Mouse (Mus musculus) erythroblast, embryonic 14.5 days (primary cell): ENCODE data around the gene Arhgap44. TPM values are rescaled to one million over a fixed set of nuclear protein-coding genes. Genes with fewer than 3 reads are reported as not detected.

ENCODE experiments used
- H3K27me3 ChIP-seq: 2 replicates; pipeline ENCODE4 v1.6.1; 2012; ENCODE audit warnings: inconsistent platforms; ENCODE audit not compliant: control insufficient read depth
- H3K36me3 ChIP-seq: 2 replicates; pipeline ENCODE4 v1.6.1; 2012; ENCODE audit warnings: mild to moderate bottlenecking, inconsistent platforms; ENCODE audit not compliant: control insufficient read depth
- H3K4me1 ChIP-seq: 2 replicates; pipeline ENCODE4 v1.6.1; 2012; ENCODE audit warnings: inconsistent platforms; ENCODE audit not compliant: control insufficient read depth
- H3K4me3 ChIP-seq: replicated peaks from 2 replicates; pipeline ENCODE3; 2012; ENCODE audit warnings: moderate library complexity, mild to moderate bottlenecking, inconsistent platforms
- H3K9me3 ChIP-seq: 2 replicates; pipeline ENCODE4 v1.6.1; 2012; ENCODE audit warnings: low read length, inconsistent platforms, mixed read lengths; ENCODE audit not compliant: control insufficient read depth
- GATA1 ChIP-seq: IDR thresholded peaks from 2 replicates; pipeline ENCODE4 v1.6.1; 2012; ENCODE audit warnings: low read length, inconsistent platforms, mixed read lengths
- TAL1 ChIP-seq: IDR thresholded peaks from 3 replicates; pipeline ENCODE4 v1.6.1; 2012; ENCODE audit warnings: low read length, inconsistent platforms, mixed read lengths
- polyA plus RNA-seq: library from polyadenylated mRNA; stranded (reverse); fragments of >175 nt; gene quantifications from 2 replicates; pipeline ENCODE4 v1.2.3, GENCODE M21; 2012

Gene Arhgap44
- polyA plus RNA-seq, 1 experiment: not detected

DNA sequence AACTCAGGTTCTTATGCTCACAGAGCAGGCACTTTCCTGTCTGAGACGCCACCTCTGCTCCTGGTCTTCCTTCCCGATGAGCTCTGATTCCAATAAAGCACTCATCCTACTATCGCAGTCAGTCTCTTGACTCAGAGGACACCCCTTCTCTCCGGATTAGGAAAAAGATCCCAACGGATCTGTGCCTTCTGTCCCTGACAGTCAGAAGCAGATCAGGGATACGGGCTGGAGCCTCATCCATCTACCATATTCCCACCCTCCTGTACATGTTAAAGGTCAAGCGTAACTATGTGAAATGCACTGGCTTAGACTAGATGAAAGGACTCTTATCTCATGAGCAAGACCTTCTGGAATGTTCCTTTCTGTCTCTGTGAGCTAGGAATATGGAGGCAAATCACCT lies 14.3 kb downstream of the Arhgap44 start:
- Histone ChIP-seq H3K4me3 (no peak overlapping the region), H3K27me3 (no peaks in the 10 kb centered on the region), H3K36me3 (no peaks in the 10 kb centered on the region), H3K4me1 (no peaks in the 10 kb centered on the region), H3K9me3 (no peaks in the 10 kb centered on the region)
- TF ChIP-seq GATA1: no peak
- no peak for TF ChIP-seq TAL1

DNA sequence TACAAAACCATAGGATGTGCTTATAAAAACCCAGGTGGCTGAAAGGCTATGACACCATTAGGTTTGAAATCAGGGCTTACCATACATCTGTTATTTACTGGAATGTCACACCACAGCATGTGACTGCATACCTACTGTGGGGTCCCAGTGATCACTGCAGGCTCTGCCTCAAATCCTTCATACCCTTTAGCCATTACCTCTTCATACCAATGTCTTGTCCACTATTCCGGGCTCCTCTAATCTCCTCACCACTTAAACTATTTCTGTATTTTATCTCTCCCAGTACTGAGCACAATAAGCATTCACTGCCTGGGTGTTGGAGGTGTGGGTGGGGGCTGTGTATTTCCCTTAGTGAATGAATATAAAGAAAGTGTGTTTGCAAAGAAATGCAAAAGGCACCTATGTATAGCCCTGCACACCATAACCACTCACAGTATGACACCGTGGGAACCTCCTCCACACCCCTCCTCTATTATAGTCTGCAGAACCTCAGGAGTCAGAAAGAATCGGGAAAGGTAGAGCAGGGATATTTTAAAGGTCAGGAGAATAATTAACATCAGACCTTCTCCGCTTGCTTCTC lies 19.8 kb downstream of the Arhgap44 start:
- Histone ChIP-seq H3K36me3 (no peaks in the 10 kb centered on the region), H3K9me3 (no peaks in the 10 kb centered on the region), H3K4me3 (no peak overlapping the region), H3K4me1 (no peaks in the 10 kb centered on the region), H3K27me3 (no peaks in the 10 kb centered on the region)
- TF ChIP-seq GATA1 (no peak), TAL1 (no peak)

DNA sequence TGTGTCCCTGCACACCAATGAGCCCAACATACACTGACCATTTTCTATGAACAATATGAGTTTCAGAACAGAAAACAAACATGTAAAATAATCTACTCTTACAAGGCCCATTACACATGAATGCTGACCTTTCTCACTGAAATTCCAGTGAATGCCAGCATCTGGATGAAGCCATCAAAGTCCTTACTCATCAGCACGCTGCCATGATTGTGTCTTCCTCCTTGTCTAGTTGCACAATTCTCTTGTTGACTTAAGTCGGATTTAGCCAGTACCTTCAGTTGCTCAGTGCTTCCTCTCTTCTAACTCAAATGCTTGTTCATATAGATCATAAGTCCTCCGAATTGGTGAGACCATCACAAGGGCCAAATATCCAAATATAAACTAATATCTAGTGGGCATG lies 23.7 kb downstream of the Arhgap44 start:
- no peaks in the 10 kb centered on the region for H3K4me1 ChIP-seq
- H3K9me3 ChIP-seq: no peaks in the 10 kb centered on the region
- H3K4me3 ChIP-seq: no peak overlapping the region
- no peaks in the 10 kb centered on the region for H3K36me3 ChIP-seq
- H3K27me3 ChIP-seq: no peaks in the 10 kb centered on the region
- TF ChIP-seq GATA1 (no peak), TAL1 (no peak)

- H3K36me3 ChIP-seq: no peaks in the 10 kb centered on the region
- no peaks in the 10 kb centered on the region for H3K27me3 ChIP-seq
- no peak overlapping the region for H3K4me3 ChIP-seq
- TF ChIP-seq TAL1: no peak
- no peak for TF ChIP-seq GATA1
- no peaks in the 10 kb centered on the region for H3K9me3 ChIP-seq
- H3K4me1 ChIP-seq: no peaks in the 10 kb centered on the region
Measured at GRCm38 (mm10) chr11:65137145-65137652, 25.6 kb downstream of the Arhgap44 start.

DNA sequence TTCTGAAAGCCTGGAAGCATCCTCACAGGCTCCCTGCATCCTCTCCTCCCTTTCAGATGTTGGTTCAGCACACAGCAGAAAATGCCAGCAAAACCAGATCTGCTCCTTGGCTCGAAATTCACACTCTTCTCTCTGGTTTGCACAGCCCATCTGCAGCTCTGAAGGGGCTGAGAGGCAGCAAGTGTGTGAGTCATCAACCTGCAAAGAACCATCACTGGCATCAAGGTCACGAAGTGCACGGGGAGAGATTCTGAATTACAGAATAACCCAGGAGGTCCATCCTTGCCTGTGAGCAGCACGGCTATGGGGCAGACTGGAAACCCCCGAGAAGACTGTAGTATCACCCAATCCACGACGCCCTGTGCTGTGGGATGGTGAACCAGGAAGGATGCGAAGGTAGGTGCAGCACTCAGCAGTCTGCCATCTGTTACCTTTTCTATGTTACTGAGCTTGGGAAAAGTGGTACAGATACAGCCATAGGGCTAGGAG lies 27.5 kb downstream of the Arhgap44 start:
- Histone ChIP-seq H3K4me3 (no peak overlapping the region), H3K4me1 (no peaks in the 10 kb centered on the region), H3K27me3 (no peaks in the 10 kb centered on the region), H3K36me3 (no peaks in the 10 kb centered on the region), H3K9me3 (peaks cover 2% of the 10 kb centered on the region; the same call in 1 of the 2 replicates)
- TF ChIP-seq TAL1 (no peak), GATA1 (no peak)

DNA sequence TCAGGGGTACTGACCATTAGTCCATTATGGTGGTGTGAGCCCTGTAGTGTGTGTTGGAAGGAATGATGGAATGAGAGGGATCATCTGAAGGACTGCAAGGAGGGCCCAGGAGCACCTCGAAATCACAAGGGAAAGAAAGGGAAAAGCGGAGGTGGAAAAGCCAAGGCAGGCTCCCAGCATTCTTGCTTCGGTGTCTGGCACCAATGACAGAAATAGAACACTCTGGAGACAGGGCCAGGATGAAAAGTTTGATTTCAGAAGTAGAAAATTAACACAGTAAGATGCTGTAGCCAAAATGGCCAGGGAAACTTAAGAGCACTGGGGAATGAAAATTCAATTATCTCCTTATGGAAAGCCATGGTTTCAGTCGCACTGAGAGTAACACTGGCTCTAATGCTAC lies 29.1 kb downstream of the Arhgap44 start:
- Histone ChIP-seq H3K9me3 (peaks cover 2% of the 10 kb centered on the region; the same call in 1 of the 2 replicates), H3K27me3 (no peaks in the 10 kb centered on the region), H3K4me1 (no peaks in the 10 kb centered on the region), H3K36me3 (no peaks in the 10 kb centered on the region), H3K4me3 (no peak overlapping the region)
- TF ChIP-seq GATA1 (no peak), TAL1 (no peak)

DNA sequence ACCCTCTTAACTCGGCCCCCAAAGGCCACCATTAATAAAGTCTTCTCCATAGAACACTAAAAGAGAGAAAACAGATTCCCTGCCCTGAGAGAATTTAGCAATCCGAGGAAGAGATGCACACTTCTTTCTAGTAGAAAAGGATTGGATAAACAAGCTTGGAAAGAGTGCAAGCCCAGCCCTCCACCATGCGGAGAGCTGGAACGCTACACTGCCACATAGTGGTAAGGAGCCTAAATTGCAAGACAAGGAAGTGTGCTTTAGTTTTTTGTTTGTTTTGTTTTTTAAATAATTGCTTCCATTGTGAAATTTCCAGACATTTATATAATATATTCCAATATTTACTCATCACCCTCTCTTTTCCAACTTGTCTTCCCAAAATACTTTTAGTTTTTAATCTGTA lies 33.7 kb downstream of the Arhgap44 start:
- no peak for TF ChIP-seq GATA1
- no peak for TF ChIP-seq TAL1
- Histone ChIP-seq H3K4me1 (no peaks in the 10 kb centered on the region), H3K27me3 (no peaks in the 10 kb centered on the region), H3K36me3 (no peaks in the 10 kb centered on the region), H3K9me3 (peaks cover 2% of the 10 kb centered on the region; the same call in 1 of the 2 replicates), H3K4me3 (no peak overlapping the region)

GRCm38 (mm10) chr11:65128666-65129065 lies 34.1 kb downstream of the Arhgap44 start:
- no peaks in the 10 kb centered on the region for H3K36me3 ChIP-seq
- no peak for TF ChIP-seq GATA1
- TF ChIP-seq TAL1: no peak
- no peaks in the 10 kb centered on the region for H3K4me1 ChIP-seq
- H3K4me3 ChIP-seq: no peak overlapping the region
- no peaks in the 10 kb centered on the region for H3K27me3 ChIP-seq
- H3K9me3 ChIP-seq: peaks cover 2% of the 10 kb centered on the region; the same call in 1 of the 2 replicates

DNA sequence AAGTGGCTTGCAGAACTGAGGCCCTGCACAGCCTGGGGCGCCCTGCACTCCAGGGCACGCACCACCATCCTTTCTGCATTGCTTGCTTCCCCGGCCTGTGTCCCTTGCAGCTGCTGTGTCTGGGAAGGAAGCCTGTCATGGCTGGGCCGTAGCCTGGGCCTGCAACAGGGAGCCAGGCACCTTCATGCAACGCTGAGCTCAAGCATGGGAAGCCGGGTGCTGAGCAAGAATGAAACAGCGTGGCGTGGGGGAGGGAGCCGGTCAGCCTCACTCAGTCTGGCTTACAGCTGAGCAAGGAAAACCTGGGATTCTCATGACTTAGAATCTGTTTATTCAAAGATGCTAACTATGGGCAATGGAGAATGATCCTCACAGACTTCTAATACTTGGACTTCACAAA lies 36.2 kb downstream of the Arhgap44 start:
- Histone ChIP-seq H3K27me3 (no peaks in the 10 kb centered on the region), H3K4me1 (no peaks in the 10 kb centered on the region), H3K9me3 (peaks cover 2% of the 10 kb centered on the region; the same call in 1 of the 2 replicates), H3K4me3 (no peak overlapping the region), H3K36me3 (no peaks in the 10 kb centered on the region)
- no peak for TF ChIP-seq TAL1
- TF ChIP-seq GATA1: no peak
